Mouse (Mus musculus): ENCODE data around the gene Nisch.

- TF ChIP-seq CTCF (IDR thresholded peaks at IDR 0.05; ENCODE audit: borderline replicate concordance, insufficient read depth, low read length) (no peak), POLR2A (IDR thresholded peaks at IDR 0.05; ENCODE audit: low read depth, low read length) (no peak)
Observed at GRCm38 (mm10) chr14:31194441-31194840, 22.3 kb downstream of the Nisch start.
